Mouse (Mus musculus) forebrain, embryonic 16.5 days (tissue): ENCODE data around the gene Plxdc2. TPM values are rescaled to one million over a fixed set of nuclear protein-coding genes. Genes with fewer than 3 reads are reported as not detected.
"Not testable (repeated sequence)": the region's sequence is repeated elsewhere in the genome, so short reads cannot be mapped to it uniquely, and the experiment has no call there.

Experiments used
- ATAC-seq: fragments of 200-750 bp; cut with Nextera tagmentation; 2 replicates; pipeline ENCODE4 v1.8.0; 2017; ENCODE audit warnings: mild to moderate bottlenecking, moderate library complexity
- H3K27ac ChIP-seq: fragments of 300-500 bp; sonication (generic); 2 replicates; pipeline ENCODE4 v1.5.1; 2014; ENCODE audit warnings: low read length, control low read depth
- H3K27me3 ChIP-seq: fragments of 300-500 bp; sonication (generic); replicated peaks from 2 replicates; pipeline ENCODE4 v1.6.1; 2014; ENCODE audit warnings: low read length; ENCODE audit not compliant: control insufficient read depth, insufficient read depth
- H3K36me3 ChIP-seq: fragments of 300-500 bp; sonication (generic); 2 replicates; pipeline ENCODE4 v1.6.1; 2014; ENCODE audit not compliant: control insufficient read depth, insufficient read depth
- H3K4me1 ChIP-seq: fragments of 300-500 bp; sonication (generic); replicated peaks from 2 replicates; pipeline ENCODE4 v1.6.1; 2014; ENCODE audit warnings: low read length; ENCODE audit not compliant: control insufficient read depth, insufficient read depth
- H3K4me2 ChIP-seq: fragments of 300-500 bp; sonication (generic); 2 replicates; pipeline ENCODE4 v1.6.1; 2014; ENCODE audit warnings: mild to moderate bottlenecking, low read length, control low read depth
- H3K4me3 ChIP-seq: fragments of 300-500 bp; sonication (generic); replicated peaks from 2 replicates; pipeline ENCODE4 v1.5.1; 2014; ENCODE audit warnings: mild to moderate bottlenecking, low read length, control low read depth
- H3K9ac ChIP-seq: fragments of 300-500 bp; sonication (generic); replicated peaks from 2 replicates; pipeline ENCODE4 v1.6.1; 2014; ENCODE audit warnings: low read depth, low read length, control low read depth
- H3K9me3 ChIP-seq: fragments of 300-500 bp; sonication (generic); 2 replicates; pipeline ENCODE4 v1.6.1; 2016; ENCODE audit warnings: low read length; ENCODE audit not compliant: control insufficient read depth
- WGBS: fragments of 180-500 bp; shearing (Covaris S2); extraction: QIAGEN DNeasy Blood & Tissue Kit; methylation state at CpG from one replicate; pipeline ENCODE4 v1.1.7; 2014; 5-methylcytosine and 5-hydroxymethylcytosine counted together
- polyA plus RNA-seq: library from polyadenylated mRNA; unstranded; fragments of >200 nt; fragmentation: Nextera tagmentation; extraction: Ambion mirVana; gene quantifications from 2 replicates; pipeline ENCODE4 v1.2.1, GENCODE M21; 2015

Gene Plxdc2
- polyA plus RNA-seq, 1 experiment from 2014 or later, result 11.6 TPM

GRCm38 (mm10) chr2:16741813-16742212, 385.7 kb downstream of the Plxdc2 start:
- no peaks in the 10 kb centered on the region for H3K36me3 ChIP-seq
- no peak overlapping the region for H3K9ac ChIP-seq
- peak; percentile 73 for ATAC-seq
- 0 out of 2 replicates have a peak, but pooled peaks cover 2% of the 10 kb centered on the region for H3K4me1 ChIP-seq
- 21% methylated on average over 3 of the region's 3 CpGs for WGBS
- H3K27ac ChIP-seq, result no peak overlapping the region
- no peaks in the 10 kb centered on the region for H3K9me3 ChIP-seq
- H3K4me3 ChIP-seq, result no peak overlapping the region
- no peaks in the 10 kb centered on the region for H3K27me3 ChIP-seq
- no peak overlapping the region for H3K4me2 ChIP-seq

- no peaks in the 10 kb centered on the region for H3K27me3 ChIP-seq
- no peak overlapping the region for H3K4me3 ChIP-seq
- 0 out of 2 replicates have a peak, but pooled peaks cover 2% of the 10 kb centered on the region for H3K4me1 ChIP-seq
- WGBS, result 86% methylated on average over 3 of the region's 3 CpGs
- H3K27ac ChIP-seq, result no peak overlapping the region
- ATAC-seq, result no peak
- no peak overlapping the region for H3K9ac ChIP-seq
- H3K36me3 ChIP-seq, result no peaks in the 10 kb centered on the region
- H3K9me3 ChIP-seq, result no peaks in the 10 kb centered on the region
- no peak overlapping the region for H3K4me2 ChIP-seq
Measured at GRCm38 (mm10) chr2:16743568-16743967, 387.5 kb downstream of the Plxdc2 start.

GRCm38 (mm10) chr2:16749302-16749909, 393.3 kb downstream of the Plxdc2 start:
- Histone ChIP-seq H3K9me3 (no peaks in the 10 kb centered on the region), H3K4me2 (no peak overlapping the region), H3K4me1 (no peaks in the 10 kb centered on the region), H3K27ac (no peak overlapping the region), H3K27me3 (no peaks in the 10 kb centered on the region), H3K9ac (no peak overlapping the region), H3K4me3 (no peak overlapping the region), H3K36me3 (no peaks in the 10 kb centered on the region)
- no peak for ATAC-seq
- WGBS, result 83% methylated on average over 4 of the region's 4 CpGs

- no peaks in the 10 kb centered on the region for H3K4me1 ChIP-seq
- H3K9me3 ChIP-seq, result no peaks in the 10 kb centered on the region
- no peak overlapping the region for H3K4me3 ChIP-seq
- H3K36me3 ChIP-seq, result no peaks in the 10 kb centered on the region
- no peak for ATAC-seq
- H3K4me2 ChIP-seq, result no peak overlapping the region
- no peaks in the 10 kb centered on the region for H3K27me3 ChIP-seq
- no peak overlapping the region for H3K9ac ChIP-seq
- H3K27ac ChIP-seq, result no peak overlapping the region
- WGBS, result 94% methylated on average over 2 of the region's 2 CpGs
Measured at GRCm38 (mm10) chr2:16757158-16757557, 401.1 kb downstream of the Plxdc2 start.

- H3K4me2 ChIP-seq, result no peak overlapping the region
- no peak overlapping the region for H3K27ac ChIP-seq
- 89% methylated on average over 2 of the region's 2 CpGs for WGBS
- H3K9ac ChIP-seq, result no peak overlapping the region
- H3K9me3 ChIP-seq, result no peaks in the 10 kb centered on the region
- H3K4me1 ChIP-seq, result no peaks in the 10 kb centered on the region
- H3K27me3 ChIP-seq, result no peaks in the 10 kb centered on the region
- H3K4me3 ChIP-seq, result no peak overlapping the region
- ATAC-seq, result no peak
- no peaks in the 10 kb centered on the region for H3K36me3 ChIP-seq
Measured at GRCm38 (mm10) chr2:16759766-16760165, 403.7 kb downstream of the Plxdc2 start.

GRCm38 (mm10) chr2:16769149-16769548, 413.0 kb downstream of the Plxdc2 start:
- H3K27ac ChIP-seq, H3K9ac ChIP-seq, ATAC-seq, H3K4me2 ChIP-seq, H3K27me3 ChIP-seq, H3K9me3 ChIP-seq, H3K36me3 ChIP-seq, H3K4me3 ChIP-seq, H3K4me1 ChIP-seq: not testable (repeated sequence)
- WGBS, result 98% methylated on average over 5 of the region's 7 CpGs

- H3K27me3 ChIP-seq, result no peaks in the 10 kb centered on the region
- no peaks in the 10 kb centered on the region for H3K4me1 ChIP-seq
- no peaks in the 10 kb centered on the region for H3K36me3 ChIP-seq
- no peak overlapping the region for H3K27ac ChIP-seq
- no peak overlapping the region for H3K4me3 ChIP-seq
- no peaks in the 10 kb centered on the region for H3K9me3 ChIP-seq
- ATAC-seq, result no peak
- 5% methylated on average over 1 of the region's 1 CpGs for WGBS
- H3K4me2 ChIP-seq, result no peak overlapping the region
- H3K9ac ChIP-seq, result no peak overlapping the region
Measured at GRCm38 (mm10) chr2:16773398-16774113, 417.5 kb downstream of the Plxdc2 start.

GRCm38 (mm10) chr2:16774114-16774433, 418.0 kb downstream of the Plxdc2 start:
- Histone ChIP-seq H3K27me3 (no peaks in the 10 kb centered on the region), H3K4me2 (no peak overlapping the region), H3K4me3 (no peak overlapping the region), H3K9me3 (no peaks in the 10 kb centered on the region), H3K4me1 (no peaks in the 10 kb centered on the region), H3K36me3 (no peaks in the 10 kb centered on the region), H3K27ac (no peak overlapping the region), H3K9ac (no peak overlapping the region)
- ATAC-seq, result no peak
- WGBS, result 73% methylated on average over 3 of the region's 3 CpGs

- H3K9me3 ChIP-seq, result no peaks in the 10 kb centered on the region
- no peaks in the 10 kb centered on the region for H3K4me1 ChIP-seq
- H3K4me2 ChIP-seq, result no peak overlapping the region
- no peaks in the 10 kb centered on the region for H3K27me3 ChIP-seq
- ATAC-seq, result peak; percentile 89
- no peak overlapping the region for H3K27ac ChIP-seq
- H3K4me3 ChIP-seq, result no peak overlapping the region
- no peaks in the 10 kb centered on the region for H3K36me3 ChIP-seq
- no peak overlapping the region for H3K9ac ChIP-seq
Measured at GRCm38 (mm10) chr2:16795283-16795682, 439.2 kb downstream of the Plxdc2 start.
